Mouse (Mus musculus) heart, embryonic 11.5 days (tissue): ENCODE measurements at regions not wholly inside any gene's neighbourhood (a gene's known extent, or its start where the extent isn't known, plus 50 kb on each side); places are given as distances from the start of the nearest gene placed in this dataset.

Source experiments
- ATAC-seq: fragments of 200-750 bp; cut with Nextera tagmentation; replicated peaks from 2 replicates; pipeline ENCODE4 v1.8.0; 2017; ENCODE audit warnings: moderate library complexity; ENCODE audit not compliant: insufficient number of reproducible peaks, low FRiP score, low TSS enrichment
- H3K27ac ChIP-seq: fragments of 300-500 bp; sonication (generic); 2 replicates; pipeline ENCODE4 v1.5.1; 2014; ENCODE audit warnings: mild to moderate bottlenecking, low read depth, low read length
- H3K27me3 ChIP-seq: fragments of 300-500 bp; sonication (generic); 2 replicates; pipeline ENCODE4 v1.6.1; 2014; ENCODE audit warnings: mild to moderate bottlenecking, low read length, mixed read lengths; ENCODE audit not compliant: control insufficient read depth, insufficient read depth
- H3K36me3 ChIP-seq: fragments of 300-500 bp; sonication (generic); 2 replicates; pipeline ENCODE4 v1.6.1; 2014; ENCODE audit warnings: mild to moderate bottlenecking, low read length, moderate library complexity, mixed read lengths; ENCODE audit not compliant: control insufficient read depth, insufficient read depth
- H3K4me1 ChIP-seq: fragments of 300-500 bp; sonication (generic); 2 replicates; pipeline ENCODE4 v1.6.1; 2014; ENCODE audit warnings: low read length; ENCODE audit not compliant: control insufficient read depth, insufficient read depth
- H3K4me2 ChIP-seq: fragments of 300-500 bp; sonication (generic); 2 replicates; pipeline ENCODE4 v1.6.1; 2014; ENCODE audit warnings: mild to moderate bottlenecking, moderate library complexity
- H3K4me3 ChIP-seq: fragments of 300-500 bp; sonication (generic); 2 replicates; pipeline ENCODE4 v1.5.1; 2014; ENCODE audit warnings: low read depth, low read length
- H3K9ac ChIP-seq: fragments of 300-500 bp; sonication (generic); 2 replicates; pipeline ENCODE4 v1.6.1; 2014; ENCODE audit warnings: mild to moderate bottlenecking, low read depth, low read length, moderate library complexity
- H3K9me3 ChIP-seq: fragments of 300-500 bp; sonication (generic); replicated peaks from 2 replicates; pipeline ENCODE4 v1.6.1; 2016; ENCODE audit warnings: low read length; ENCODE audit not compliant: control insufficient read depth
- WGBS: fragments of 180-500 bp; shearing (Covaris S2); extraction: QIAGEN DNeasy Blood & Tissue Kit; methylation state at CpG from one replicate; pipeline ENCODE4 v1.1.7; 2014; ENCODE audit not compliant: insufficient replicate concordance; 5-methylcytosine and 5-hydroxymethylcytosine counted together

DNA sequence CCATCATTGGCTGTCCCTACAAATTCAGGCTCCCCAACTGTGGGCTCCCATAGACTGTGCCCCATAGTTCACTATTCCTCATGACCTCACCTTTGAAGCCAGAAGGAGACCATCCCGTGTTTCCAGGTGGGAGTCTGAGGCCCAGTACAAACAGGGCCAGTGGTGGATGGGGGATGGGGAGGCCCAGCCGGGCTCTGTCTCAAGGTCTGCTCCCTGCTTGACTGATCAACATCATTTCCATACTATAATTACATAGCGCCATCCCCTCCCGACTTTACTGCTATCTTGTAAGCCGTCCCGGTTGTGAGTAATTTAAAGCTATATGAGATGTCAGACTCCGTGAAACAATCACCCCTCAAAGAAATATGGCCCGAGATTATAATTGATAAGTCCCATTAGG lies 252.3 kb downstream of the Gm26897 start:
- Histone ChIP-seq H3K4me3 (no peak overlapping the region), H3K9ac (no peak overlapping the region), H3K9me3 (0 out of 2 replicates have a peak, but pooled peaks cover 3% of the 10 kb centered on the region), H3K36me3 (no peaks in the 10 kb centered on the region), H3K27me3 (no peaks in the 10 kb centered on the region; the same call in 1 of the 2 replicates), H3K4me2 (no peak overlapping the region), H3K4me1 (no peaks in the 10 kb centered on the region), H3K27ac (no peak overlapping the region)
- no peak for ATAC-seq
- WGBS = 66% methylated on average over 8 of the region's 8 CpGs

DNA sequence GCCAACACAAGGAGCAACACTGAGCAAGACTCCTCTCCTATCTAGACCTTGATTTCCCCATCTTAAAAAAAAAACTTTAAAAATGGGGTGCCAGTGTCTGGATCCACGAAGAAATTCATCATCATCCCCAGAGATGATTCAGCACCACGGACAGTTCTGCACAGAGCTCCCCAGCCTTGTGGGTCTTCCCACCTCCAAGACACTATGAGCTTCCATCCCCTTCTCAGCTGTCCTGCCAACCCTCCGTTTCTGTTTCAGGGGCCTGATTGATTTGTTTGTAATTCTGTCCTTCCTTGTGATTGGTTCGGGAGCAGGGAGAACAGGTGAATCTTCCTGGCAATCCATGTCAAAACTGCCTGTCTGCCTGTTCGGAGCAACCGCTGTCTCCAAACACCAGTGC lies 253.3 kb downstream of the Gm26897 start:
- ATAC-seq = no peak
- Histone ChIP-seq H3K9me3 (no peaks in the 10 kb centered on the region), H3K4me2 (no peak overlapping the region), H3K27me3 (no peaks in the 10 kb centered on the region), H3K9ac (no peak overlapping the region), H3K4me1 (no peaks in the 10 kb centered on the region), H3K36me3 (no peaks in the 10 kb centered on the region), H3K27ac (no peak overlapping the region), H3K4me3 (no peak overlapping the region)
- WGBS = 47% methylated on average over 6 of the region's 6 CpGs

DNA sequence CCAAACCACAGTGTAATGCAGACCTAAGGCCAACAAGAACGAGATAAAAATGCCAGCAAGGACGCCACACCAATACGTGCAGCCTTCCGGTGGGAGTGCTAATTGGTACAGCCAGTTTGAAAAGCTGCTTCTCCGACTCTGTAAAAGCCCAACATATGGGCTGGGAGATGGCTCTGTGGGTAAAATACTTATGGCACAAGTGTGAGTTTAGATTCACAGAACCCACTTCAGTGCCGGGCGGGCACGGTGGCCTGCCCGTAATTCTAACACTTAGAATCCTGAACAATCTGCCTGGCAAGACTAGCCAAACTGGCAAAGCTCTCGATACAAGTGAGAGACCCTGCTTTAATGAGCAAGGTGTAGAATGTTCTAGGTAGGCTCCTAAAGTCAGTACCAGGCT lies 258.1 kb downstream of the Gm26897 start:
- Histone ChIP-seq H3K36me3 (no peaks in the 10 kb centered on the region), H3K9ac (no peak overlapping the region), H3K27ac (no peak overlapping the region), H3K4me2 (no peak overlapping the region), H3K4me1 (no peaks in the 10 kb centered on the region), H3K9me3 (no peaks in the 10 kb centered on the region), H3K27me3 (no peaks in the 10 kb centered on the region), H3K4me3 (no peak overlapping the region)
- 85% methylated on average over 10 of the region's 10 CpGs for WGBS
- no peak for ATAC-seq

DNA sequence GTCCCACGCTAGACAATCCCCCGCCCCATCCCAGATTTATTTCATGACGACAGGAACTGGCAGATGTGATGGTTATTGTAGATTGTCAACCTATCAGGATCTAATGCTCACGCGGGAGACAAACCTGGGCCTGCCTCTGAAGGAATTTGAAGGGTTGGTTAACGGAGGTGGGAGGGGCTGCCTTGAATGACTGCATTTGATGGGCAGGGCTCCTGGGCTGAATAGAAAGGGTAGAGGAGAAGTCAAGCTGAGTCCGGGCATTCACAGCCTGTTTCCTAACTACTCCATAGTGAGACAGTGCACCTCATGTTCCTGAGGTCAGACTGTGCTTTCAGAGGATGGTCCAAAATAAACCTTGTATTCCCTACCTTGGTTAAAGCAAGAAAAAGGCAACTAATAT lies 259.1 kb downstream of the Cryba4 start:
- H3K4me3 ChIP-seq = no peak overlapping the region
- no peak overlapping the region for H3K27ac ChIP-seq
- ATAC-seq = no peak
- no peak overlapping the region for H3K9ac ChIP-seq
- no peaks in the 10 kb centered on the region for H3K27me3 ChIP-seq
- no peaks in the 10 kb centered on the region for H3K9me3 ChIP-seq
- H3K36me3 ChIP-seq = no peaks in the 10 kb centered on the region
- 60% methylated on average over 7 of the region's 7 CpGs for WGBS
- no peaks in the 10 kb centered on the region for H3K4me1 ChIP-seq
- no peak overlapping the region for H3K4me2 ChIP-seq

DNA sequence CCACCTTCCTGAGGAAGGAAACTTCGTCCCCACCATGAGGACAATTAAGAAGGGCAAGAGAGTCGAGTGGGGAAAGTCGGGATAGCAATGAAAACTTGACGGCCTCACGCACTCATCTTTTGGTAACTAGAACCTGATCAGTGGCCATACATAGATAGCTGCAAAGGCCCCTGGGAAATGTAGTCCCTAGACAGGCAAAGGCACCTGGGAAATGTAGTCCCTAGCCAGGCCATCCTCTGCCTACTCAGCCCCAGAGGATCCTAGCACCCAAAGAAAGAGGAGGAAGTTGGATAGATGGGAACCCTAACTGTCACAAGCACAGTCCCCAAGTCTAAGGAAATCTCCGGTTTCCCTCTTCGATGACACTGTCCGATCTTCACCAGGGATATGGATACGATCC lies 258.4 kb downstream of the Cryba4 start:
- Histone ChIP-seq H3K4me2 (no peak overlapping the region), H3K4me1 (no peaks in the 10 kb centered on the region), H3K36me3 (no peaks in the 10 kb centered on the region), H3K9ac (no peak overlapping the region), H3K27ac (no peak overlapping the region), H3K9me3 (no peaks in the 10 kb centered on the region), H3K27me3 (no peaks in the 10 kb centered on the region), H3K4me3 (no peak overlapping the region)
- ATAC-seq = no peak
- WGBS = 74% methylated on average over 9 of the region's 9 CpGs

DNA sequence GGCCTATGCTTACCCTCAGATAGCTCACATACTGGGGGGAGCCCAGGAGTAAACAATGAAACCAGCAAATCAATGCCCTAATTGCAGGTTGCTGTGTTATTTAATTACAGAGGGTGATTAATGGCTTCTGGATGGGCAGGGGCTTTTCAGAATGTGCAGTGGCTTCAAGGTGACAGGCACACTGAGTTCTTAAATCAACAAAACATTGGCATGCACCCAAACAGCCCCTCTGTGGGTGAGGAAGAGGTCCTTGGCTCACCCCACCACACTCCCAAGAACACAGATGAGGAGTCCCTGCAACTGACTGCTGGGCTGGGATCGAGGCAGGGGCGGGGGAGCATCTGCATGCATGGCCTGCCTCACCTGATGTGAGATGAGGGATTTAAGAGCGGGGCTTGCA lies 255.5 kb downstream of the Cryba4 start:
- no peak overlapping the region for H3K4me2 ChIP-seq
- H3K36me3 ChIP-seq = no peaks in the 10 kb centered on the region
- peaks cover 11% of the 10 kb centered on the region for H3K27me3 ChIP-seq
- no peak for ATAC-seq
- H3K27ac ChIP-seq = no peak overlapping the region
- H3K4me1 ChIP-seq = no peaks in the 10 kb centered on the region; the same call in 1 of the 2 replicates
- H3K9ac ChIP-seq = no peak overlapping the region
- H3K4me3 ChIP-seq = no peak overlapping the region
- no peaks in the 10 kb centered on the region for H3K9me3 ChIP-seq
- 55% methylated on average over 3 of the region's 3 CpGs for WGBS

DNA sequence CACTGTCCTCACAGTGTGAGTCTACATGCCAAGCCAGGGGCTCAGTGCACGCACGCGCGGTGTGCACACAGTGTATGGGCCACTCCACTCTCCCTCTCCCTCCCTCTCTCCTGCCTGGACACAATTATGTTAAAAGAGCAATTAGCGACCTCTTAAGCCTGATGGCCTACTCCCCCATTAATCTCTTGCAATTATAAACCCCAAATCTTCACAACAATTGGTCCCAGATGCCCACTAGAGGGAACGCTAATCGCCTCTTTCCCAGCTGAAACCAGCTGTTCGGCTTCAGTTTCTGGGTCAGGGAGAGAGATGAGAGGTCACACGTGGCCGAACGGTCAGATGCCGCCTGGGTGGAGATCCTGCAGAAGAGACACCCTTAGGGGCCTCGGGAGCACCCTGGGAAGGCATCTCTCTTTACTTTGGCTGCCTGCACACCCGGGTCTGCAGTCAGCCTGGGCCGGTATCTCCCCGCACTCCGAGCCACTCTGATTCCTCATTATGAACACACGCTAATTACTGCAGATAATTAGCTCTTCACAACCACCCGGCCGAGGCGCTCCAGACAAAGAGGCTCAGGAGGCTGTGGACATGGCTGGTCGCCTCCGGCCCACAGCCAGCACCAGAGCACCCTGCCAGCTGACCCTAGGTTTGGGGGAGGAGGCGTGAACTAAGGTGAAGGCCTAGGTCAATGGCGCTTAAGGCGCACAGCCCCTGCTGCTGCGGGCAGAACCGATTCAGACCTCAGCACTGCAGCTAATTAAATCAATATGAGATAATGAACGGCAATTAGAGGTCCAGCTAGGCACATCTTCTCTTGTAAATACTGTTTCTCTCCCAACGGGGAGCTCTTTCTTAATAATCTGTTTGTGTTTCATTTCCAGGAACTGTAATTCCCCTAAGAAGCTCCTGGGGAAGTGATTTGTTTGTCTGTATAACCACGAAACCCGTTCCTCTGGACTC lies 250.3 kb downstream of the Cryba4 start:
- Histone ChIP-seq H3K9me3 (no peaks in the 10 kb centered on the region; the same call in 1 of the 2 replicates), H3K9ac (no peak overlapping the region), H3K27ac (no peak overlapping the region), H3K4me2 (no peak overlapping the region), H3K4me3 (no peak overlapping the region), H3K4me1 (peaks cover 3% of the 10 kb centered on the region; the same call in 1 of the 2 replicates), H3K36me3 (no peaks in the 10 kb centered on the region), H3K27me3 (peaks cover 15% of the 10 kb centered on the region)
- WGBS = 21% methylated on average over 32 of the region's 32 CpGs
- ATAC-seq = no peak

DNA sequence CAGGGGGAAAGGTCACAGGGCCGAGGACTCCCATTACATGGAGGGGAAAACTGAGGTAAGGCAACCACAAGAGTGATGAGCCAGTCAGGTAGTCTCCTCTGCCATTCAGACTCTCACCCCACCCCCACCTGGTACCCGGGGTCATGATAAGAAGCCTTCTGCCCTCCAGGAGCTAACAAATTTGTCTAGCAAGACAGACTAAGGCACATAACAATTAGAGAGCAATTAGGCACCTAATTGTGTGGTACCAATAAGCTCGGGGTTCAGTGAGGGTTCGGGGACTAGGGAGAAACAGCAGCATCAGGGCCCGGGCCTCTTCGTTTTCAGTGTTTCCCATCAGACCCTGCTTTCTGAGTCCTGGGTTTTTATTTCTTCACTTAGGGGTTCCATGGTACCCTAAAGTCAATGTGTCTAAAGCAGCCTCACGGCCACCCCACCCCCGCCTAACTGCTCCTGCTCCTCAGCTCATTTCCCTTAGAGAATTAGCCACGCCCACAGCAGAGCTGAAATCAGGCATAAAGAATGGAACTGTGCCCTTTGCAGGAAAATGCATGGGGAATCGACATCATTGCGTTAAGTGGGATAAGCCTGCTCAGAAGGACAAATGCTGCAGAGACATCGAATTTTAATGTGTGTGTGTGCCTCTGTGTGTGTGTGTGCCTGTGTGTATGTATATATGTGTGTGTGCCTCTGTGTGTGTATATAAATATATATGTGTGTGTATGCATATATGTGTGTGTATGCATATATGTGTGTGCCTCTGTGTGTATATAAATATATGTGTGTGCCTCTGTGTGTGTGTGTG lies 249.3 kb downstream of the Cryba4 start:
- Histone ChIP-seq H3K9me3 (no peaks in the 10 kb centered on the region; the same call in 1 of the 2 replicates), H3K27me3 (peaks cover 15% of the 10 kb centered on the region), H3K36me3 (no peaks in the 10 kb centered on the region), H3K4me3 (no peak overlapping the region), H3K9ac (no peak overlapping the region), H3K4me2 (no peak overlapping the region), H3K27ac (no peak overlapping the region), H3K4me1 (peaks cover 3% of the 10 kb centered on the region; the same call in 1 of the 2 replicates)
- 62% methylated on average over 12 of the region's 12 CpGs for WGBS
- ATAC-seq = no peak
